Mouse (Mus musculus): ENCODE measurements around the gene Zfp160.

- TF ChIP-seq CTCF (IDR thresholded peaks at IDR 0.05; ENCODE audit: low read depth) = no peak
- TF ChIP-seq EP300 (IDR thresholded peaks at IDR 0.05; ENCODE audit: low read depth) = no peak
These were observed 56.8 kb downstream of the Zfp160 start for GRCm38 (mm10) chr17:21065501-21065900.
